Mouse (Mus musculus) forebrain, embryonic 16.5 days (tissue): Measurements from ENCODE around the gene Dnajc19. TPM values are rescaled to one million over a fixed set of nuclear protein-coding genes. Genes with fewer than 3 reads are reported as not detected.

Experiments
- ATAC-seq: fragments of 200-750 bp; cut with Nextera tagmentation; 2 replicates; pipeline ENCODE4 v1.8.0; 2017; ENCODE audit warnings: mild to moderate bottlenecking, moderate library complexity
- H3K27ac ChIP-seq: fragments of 300-500 bp; sonication (generic); 2 replicates; pipeline ENCODE4 v1.5.1; 2014; ENCODE audit warnings: low read length, control low read depth
- H3K27me3 ChIP-seq: fragments of 300-500 bp; sonication (generic); replicated peaks from 2 replicates; pipeline ENCODE4 v1.6.1; 2014; ENCODE audit warnings: low read length; ENCODE audit not compliant: control insufficient read depth, insufficient read depth
- H3K36me3 ChIP-seq: fragments of 300-500 bp; sonication (generic); 2 replicates; pipeline ENCODE4 v1.6.1; 2014; ENCODE audit not compliant: control insufficient read depth, insufficient read depth
- H3K4me1 ChIP-seq: fragments of 300-500 bp; sonication (generic); replicated peaks from 2 replicates; pipeline ENCODE4 v1.6.1; 2014; ENCODE audit warnings: low read length; ENCODE audit not compliant: control insufficient read depth, insufficient read depth
- H3K4me2 ChIP-seq: fragments of 300-500 bp; sonication (generic); 2 replicates; pipeline ENCODE4 v1.6.1; 2014; ENCODE audit warnings: mild to moderate bottlenecking, low read length, control low read depth
- H3K4me3 ChIP-seq: fragments of 300-500 bp; sonication (generic); replicated peaks from 2 replicates; pipeline ENCODE4 v1.5.1; 2014; ENCODE audit warnings: mild to moderate bottlenecking, low read length, control low read depth
- H3K9ac ChIP-seq: fragments of 300-500 bp; sonication (generic); replicated peaks from 2 replicates; pipeline ENCODE4 v1.6.1; 2014; ENCODE audit warnings: low read depth, low read length, control low read depth
- H3K9me3 ChIP-seq: fragments of 300-500 bp; sonication (generic); 2 replicates; pipeline ENCODE4 v1.6.1; 2016; ENCODE audit warnings: low read length; ENCODE audit not compliant: control insufficient read depth
- WGBS: fragments of 180-500 bp; shearing (Covaris S2); extraction: QIAGEN DNeasy Blood & Tissue Kit; methylation state at CpG from one replicate; pipeline ENCODE4 v1.1.7; 2014; 5-methylcytosine and 5-hydroxymethylcytosine counted together
- polyA plus RNA-seq: library from polyadenylated mRNA; unstranded; fragments of >200 nt; fragmentation: Nextera tagmentation; extraction: Ambion mirVana; gene quantifications from 2 replicates; pipeline ENCODE4 v1.2.1, GENCODE M21; 2015

Gene Dnajc19
- polyA plus RNA-seq, 1 experiment from 2014 or later = 102 TPM

GRCm38 (mm10) chr3:34008191-34008590 lies 72.9 kb downstream of the Dnajc19 start:
- no peak for ATAC-seq
- no peak overlapping the region for H3K4me3 ChIP-seq
- H3K27ac ChIP-seq = no peak overlapping the region
- no peak overlapping the region for H3K9ac ChIP-seq
- no peaks in the 10 kb centered on the region for H3K9me3 ChIP-seq
- 83% methylated on average over 6 of the region's 6 CpGs for WGBS
- no peaks in the 10 kb centered on the region for H3K27me3 ChIP-seq
- H3K4me2 ChIP-seq = no peak overlapping the region
- no peaks in the 10 kb centered on the region for H3K36me3 ChIP-seq
- no peaks in the 10 kb centered on the region for H3K4me1 ChIP-seq

GRCm38 (mm10) chr3:34007611-34008010 lies 73.5 kb downstream of the Dnajc19 start:
- no peak overlapping the region for H3K4me2 ChIP-seq
- ATAC-seq = no peak
- H3K36me3 ChIP-seq = no peaks in the 10 kb centered on the region
- no peaks in the 10 kb centered on the region for H3K4me1 ChIP-seq
- no peaks in the 10 kb centered on the region for H3K9me3 ChIP-seq
- H3K27me3 ChIP-seq = no peaks in the 10 kb centered on the region
- 56% methylated on average over 4 of the region's 4 CpGs for WGBS
- no peak overlapping the region for H3K27ac ChIP-seq
- no peak overlapping the region for H3K4me3 ChIP-seq
- no peak overlapping the region for H3K9ac ChIP-seq

- no peak overlapping the region for H3K9ac ChIP-seq
- no peaks in the 10 kb centered on the region for H3K27me3 ChIP-seq
- H3K9me3 ChIP-seq = no peaks in the 10 kb centered on the region
- H3K4me2 ChIP-seq = no peak overlapping the region
- no peaks in the 10 kb centered on the region for H3K4me1 ChIP-seq
- 67% methylated on average over 3 of the region's 3 CpGs for WGBS
- no peak for ATAC-seq
- no peaks in the 10 kb centered on the region for H3K36me3 ChIP-seq
- H3K27ac ChIP-seq = no peak overlapping the region
- H3K4me3 ChIP-seq = no peak overlapping the region
These were observed 74.3 kb downstream of the Dnajc19 start for GRCm38 (mm10) chr3:34006824-34007223.

GRCm38 (mm10) chr3:34006301-34006700 lies 74.8 kb downstream of the Dnajc19 start:
- Histone ChIP-seq H3K9ac (no peak overlapping the region), H3K4me2 (no peak overlapping the region), H3K9me3 (no peaks in the 10 kb centered on the region), H3K27ac (no peak overlapping the region), H3K4me3 (no peak overlapping the region), H3K36me3 (no peaks in the 10 kb centered on the region), H3K4me1 (no peaks in the 10 kb centered on the region), H3K27me3 (no peaks in the 10 kb centered on the region)
- 23% methylated on average over 2 of the region's 2 CpGs for WGBS
- ATAC-seq = no peak

Other genes with a start within 250 kb of the Dnajc19 start
- 16.6 and 17.1 TPM in 2 replicates for gene Ccdc39, start 237.0 kb downstream of the Dnajc19 start, polyA plus RNA-seq
- 43.6 and 47.8 TPM in 2 replicates for gene Fxr1, start 61.4 kb downstream of the Dnajc19 start, polyA plus RNA-seq